Mouse (Mus musculus) splenic B cell, adult 2 months (primary cell): ENCODE measurements around the gene Rps6kl1.

Experiments
- DNase-seq: peaks from one replicate; pipeline ENCODE4 v3.0.0-alpha.2; 2011; ENCODE audit warnings: low read depth, low spot score
- H3K27me3 ChIP-seq: 2 replicates; pipeline ENCODE4 v1.6.1; 2012; ENCODE audit warnings: mild to moderate bottlenecking, low read length, moderate library complexity, mixed read lengths; ENCODE audit not compliant: control insufficient read depth, poor library complexity, insufficient read depth, severe bottlenecking
- H3K36me3 ChIP-seq: 2 replicates; pipeline ENCODE4 v1.6.1; 2012; ENCODE audit warnings: mild to moderate bottlenecking, low read length, moderate library complexity, mixed read lengths; ENCODE audit not compliant: control insufficient read depth, poor library complexity, insufficient read depth, severe bottlenecking

Rps6kl1 gene

GRCm38 (mm10) chr12:85136627-85137026 lies 14.4 kb downstream of the Rps6kl1 start:
- DNase-seq: no peak
- Histone ChIP-seq H3K36me3 (peaks cover 7% of the 10 kb centered on the region), H3K27me3 (no peaks in the 10 kb centered on the region)

GRCm38 (mm10) chr12:85135513-85136470 lies 15.3 kb downstream of the Rps6kl1 start:
- DNase-seq: no peak
- peaks cover 13% of the 10 kb centered on the region for H3K36me3 ChIP-seq
- H3K27me3 ChIP-seq: no peaks in the 10 kb centered on the region

- Histone ChIP-seq H3K36me3 (peaks cover 23% of the 10 kb centered on the region), H3K27me3 (no peaks in the 10 kb centered on the region)
- DNase-seq: no peak
Measured at GRCm38 (mm10) chr12:85134043-85134794, 16.8 kb downstream of the Rps6kl1 start.

- H3K27me3 ChIP-seq: no peaks in the 10 kb centered on the region
- no peak for DNase-seq
Measured at GRCm38 (mm10) chr12:85131361-85131760, 19.7 kb downstream of the Rps6kl1 start.

GRCm38 (mm10) chr12:85129426-85129978 lies 21.6 kb downstream of the Rps6kl1 start:
- peaks cover 29% of the 10 kb centered on the region for H3K36me3 ChIP-seq
- no peak for DNase-seq
- no peaks in the 10 kb centered on the region for H3K27me3 ChIP-seq

More at GRCm38 (mm10) chr12:85131361-85131760, 19.7 kb downstream of the Rps6kl1 start:
- peaks cover 29% of the 10 kb centered on the region for H3K36me3 ChIP-seq

GRCm38 (mm10) chr12:85126986-85127603 lies 24.0 kb downstream of the Rps6kl1 start:
- DNase-seq: no peak
- no peaks in the 10 kb centered on the region for H3K27me3 ChIP-seq

GRCm38 (mm10) chr12:85124751-85125150 lies 26.3 kb downstream of the Rps6kl1 start:
- Histone ChIP-seq H3K36me3 (peaks cover 11% of the 10 kb centered on the region), H3K27me3 (no peaks in the 10 kb centered on the region)
- DNase-seq: no peak

More at GRCm38 (mm10) chr12:85126986-85127603, 24.0 kb downstream of the Rps6kl1 start:
- H3K36me3 ChIP-seq: peaks cover 24% of the 10 kb centered on the region

GRCm38 (mm10) chr12:85123645-85124044 lies 27.4 kb downstream of the Rps6kl1 start:
- no peaks in the 10 kb centered on the region for H3K27me3 ChIP-seq
- peak; percentile 38 for DNase-seq
- H3K36me3 ChIP-seq: peaks cover 5% of the 10 kb centered on the region

GRCm38 (mm10) chr12:85123108-85123530 lies 27.9 kb downstream of the Rps6kl1 start:
- Histone ChIP-seq H3K36me3 (peaks cover 6% of the 10 kb centered on the region), H3K27me3 (no peaks in the 10 kb centered on the region)
- peak; percentile 45 for DNase-seq

GRCm38 (mm10) chr12:85121806-85122459 lies 29.1 kb downstream of the Rps6kl1 start:
- H3K36me3 ChIP-seq: peaks cover 6% of the 10 kb centered on the region
- DNase-seq: no peak
- H3K27me3 ChIP-seq: no peaks in the 10 kb centered on the region

- H3K27me3 ChIP-seq: no peaks in the 10 kb centered on the region
- no peak for DNase-seq
- H3K36me3 ChIP-seq: peaks cover 5% of the 10 kb centered on the region
Measured at GRCm38 (mm10) chr12:85115678-85116077, 35.4 kb downstream of the Rps6kl1 start.

GRCm38 (mm10) chr12:85113917-85114316 lies 37.1 kb downstream of the Rps6kl1 start:
- Histone ChIP-seq H3K36me3 (peaks cover 5% of the 10 kb centered on the region; the same call in 1 of the 2 replicates), H3K27me3 (no peaks in the 10 kb centered on the region)
- DNase-seq: no peak

GRCm38 (mm10) chr12:85113337-85113736 lies 37.7 kb downstream of the Rps6kl1 start:
- no peak for DNase-seq
- Histone ChIP-seq H3K27me3 (no peaks in the 10 kb centered on the region), H3K36me3 (peaks cover 3% of the 10 kb centered on the region; the same call in 1 of the 2 replicates)
